Mouse (Mus musculus) gonadal fat pad, adult 2 months (tissue): Measurements from ENCODE around the gene Ank2. TPM values are rescaled to one million over a fixed set of nuclear protein-coding genes. Genes with fewer than 3 reads are reported as not detected.

Experiments used
- DNase-seq: peaks from one replicate; pipeline ENCODE4 v3.0.0-alpha.2; 2012; ENCODE audit warnings: low read depth
- polyA plus RNA-seq: library from polyadenylated mRNA; depleted of rRNA; stranded (reverse); fragments of >200 nt; gene quantifications from 2 replicates; pipeline ENCODE4 v1.2.3, GENCODE M21; 2012

Gene Ank2
- polyA plus RNA-seq, 1 experiment, result 18.7 TPM

GRCm38 (mm10) chr3:127123376-127123775 lies 375.8 kb downstream of the Ank2 start:
- DNase-seq, result no peak

GRCm38 (mm10) chr3:127118777-127119176 lies 380.4 kb downstream of the Ank2 start:
- DNase-seq, result no peak

- no peak for DNase-seq
Measured at GRCm38 (mm10) chr3:127116226-127116625, 382.9 kb downstream of the Ank2 start.

- DNase-seq, result no peak
Measured at GRCm38 (mm10) chr3:127113238-127113637, 385.9 kb downstream of the Ank2 start.

GRCm38 (mm10) chr3:127109413-127109812 lies 389.7 kb downstream of the Ank2 start:
- DNase-seq, result no peak

- no peak for DNase-seq
Measured at GRCm38 (mm10) chr3:127108481-127108880, 390.7 kb downstream of the Ank2 start.

GRCm38 (mm10) chr3:127107281-127107680 lies 391.9 kb downstream of the Ank2 start:
- no peak for DNase-seq

GRCm38 (mm10) chr3:127101326-127101725 lies 397.8 kb downstream of the Ank2 start:
- no peak for DNase-seq

- no peak for DNase-seq
Measured at GRCm38 (mm10) chr3:127097745-127098144, 401.4 kb downstream of the Ank2 start.

GRCm38 (mm10) chr3:127097106-127097505 lies 402.0 kb downstream of the Ank2 start:
- no peak for DNase-seq

- no peak for DNase-seq
Measured at GRCm38 (mm10) chr3:127093631-127094030, 405.5 kb downstream of the Ank2 start.

- no peak for DNase-seq
Measured at GRCm38 (mm10) chr3:127087574-127087973, 411.6 kb downstream of the Ank2 start.

GRCm38 (mm10) chr3:127086834-127087506 lies 412.2 kb downstream of the Ank2 start:
- DNase-seq, result no peak

GRCm38 (mm10) chr3:127077369-127077768 lies 421.8 kb downstream of the Ank2 start:
- no peak for DNase-seq

GRCm38 (mm10) chr3:127075531-127076280 lies 423.4 kb downstream of the Ank2 start:
- DNase-seq, result no peak

GRCm38 (mm10) chr3:127071471-127071870 lies 427.7 kb downstream of the Ank2 start:
- no peak for DNase-seq

- no peak for DNase-seq
Measured at GRCm38 (mm10) chr3:127063654-127064386, 435.3 kb downstream of the Ank2 start.

- no peak for DNase-seq
Measured at GRCm38 (mm10) chr3:127059671-127060070, 439.5 kb downstream of the Ank2 start.

- DNase-seq, result no peak
Measured at GRCm38 (mm10) chr3:127041288-127041687, 457.9 kb downstream of the Ank2 start.

GRCm38 (mm10) chr3:127038570-127038969 lies 460.6 kb downstream of the Ank2 start:
- DNase-seq, result no peak

GRCm38 (mm10) chr3:127036118-127036517 lies 463.0 kb downstream of the Ank2 start:
- no peak for DNase-seq

GRCm38 (mm10) chr3:127035540-127035939 lies 463.6 kb downstream of the Ank2 start:
- DNase-seq, result no peak

- DNase-seq, result no peak
Measured at GRCm38 (mm10) chr3:127034983-127035382, 464.2 kb downstream of the Ank2 start.
